Mouse (Mus musculus) left cerebral cortex, adult 18-20 months (tissue): ENCODE measurements at regions not wholly inside any gene's neighbourhood (a gene's known extent, or its start where the extent isn't known, plus 50 kb on each side); places are given as distances from the start of the nearest gene placed in this dataset.
A peak's percentile ranks its signal among the peaks of the same experiment; 100 is the strongest.
"Not testable (repeated sequence)": the region's sequence is repeated elsewhere in the genome, so short reads cannot be mapped to it uniquely, and the experiment has no call there.

Experiments used
- DNase-seq, 2 experiments: peaks; one replicate each; pipeline ENCODE4 v3.0.0; 2021 to 2022; ENCODE audit warnings: low spot score in 2 of 2, mixed read lengths in 1 of 2

GRCm38 (mm10) chrX:19903962-19904930, 155.1 kb upstream of the Chst7 start:
- peak in 1 of 2 experiments; percentile 11 for DNase-seq

- DNase-seq, result no peak
Measured at GRCm38 (mm10) chrX:19906646-19907371, 152.6 kb upstream of the Chst7 start.

GRCm38 (mm10) chrX:19917001-19917400, 142.4 kb upstream of the Chst7 start:
- DNase-seq, result no peak

GRCm38 (mm10) chrX:19929376-19929775, 130.0 kb upstream of the Chst7 start:
- DNase-seq, result not testable (repeated sequence)

- no peak for DNase-seq
Measured at GRCm38 (mm10) chrX:19929866-19930265, 129.5 kb upstream of the Chst7 start.

- DNase-seq, result no peak
Measured at GRCm38 (mm10) chrX:19943305-19943704, 116.1 kb upstream of the Chst7 start.
